Mouse (Mus musculus) retina, postnatal 7 days (tissue): ENCODE measurements around the gene Man2a2.

ENCODE experiments used
- DNase-seq: peaks from one replicate; pipeline ENCODE4 v3.0.0-alpha.2; 2012; ENCODE audit warnings: low read depth, low spot score

Gene Man2a2

GRCm38 (mm10) chr7:80370649-80371040 is 530 bp downstream of the Man2a2 start:
- DNase-seq = peak; percentile 90

GRCm38 (mm10) chr7:80369967-80370431 is 1.2 kb downstream of the Man2a2 start:
- DNase-seq = no peak

- no peak for DNase-seq
Observed at GRCm38 (mm10) chr7:80369461-80369860, 1.7 kb downstream of the Man2a2 start.

- DNase-seq = no peak
Observed at GRCm38 (mm10) chr7:80368635-80369421, 2.3 kb downstream of the Man2a2 start.

DNA sequence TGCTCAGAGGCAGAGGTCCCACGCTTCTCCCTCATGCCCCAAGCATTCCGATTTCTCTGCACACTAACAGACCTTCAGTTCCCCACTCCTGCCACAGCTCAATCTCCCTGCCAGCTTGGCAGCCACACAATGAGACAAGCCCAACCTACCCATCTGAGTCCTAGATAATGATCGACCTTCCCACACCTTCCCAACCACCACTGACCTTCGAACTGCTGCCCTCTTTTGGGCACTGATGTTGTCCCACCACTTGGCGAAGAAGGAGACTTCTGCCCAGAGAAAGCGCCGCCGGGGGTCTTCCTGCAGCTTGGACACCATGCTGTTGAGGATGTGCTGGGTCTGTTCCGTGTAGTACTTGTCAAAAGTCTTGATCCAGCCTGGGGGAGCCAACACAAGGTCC is 3.2 kb downstream of the Man2a2 start:
- DNase-seq = no peak

DNA sequence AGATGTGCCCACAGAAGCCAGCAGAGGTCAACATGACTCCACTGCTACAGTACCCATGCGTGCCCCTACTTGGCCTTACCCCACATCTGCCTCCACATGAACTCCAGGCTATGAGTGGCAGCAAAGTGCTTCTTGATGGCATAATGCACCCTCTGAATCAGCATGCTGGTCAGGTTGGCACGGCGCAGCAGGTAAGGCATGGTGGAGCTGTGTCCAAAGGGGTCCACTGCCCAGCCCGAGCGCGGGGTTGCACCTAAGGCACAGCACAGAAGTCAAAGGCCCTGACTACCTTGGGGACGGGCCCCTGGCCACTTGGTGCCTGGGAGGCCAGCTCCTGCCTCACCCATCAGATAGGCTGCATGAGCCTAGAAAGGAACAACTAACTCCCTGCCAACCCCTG is 3.9 kb downstream of the Man2a2 start:
- DNase-seq = no peak

DNA sequence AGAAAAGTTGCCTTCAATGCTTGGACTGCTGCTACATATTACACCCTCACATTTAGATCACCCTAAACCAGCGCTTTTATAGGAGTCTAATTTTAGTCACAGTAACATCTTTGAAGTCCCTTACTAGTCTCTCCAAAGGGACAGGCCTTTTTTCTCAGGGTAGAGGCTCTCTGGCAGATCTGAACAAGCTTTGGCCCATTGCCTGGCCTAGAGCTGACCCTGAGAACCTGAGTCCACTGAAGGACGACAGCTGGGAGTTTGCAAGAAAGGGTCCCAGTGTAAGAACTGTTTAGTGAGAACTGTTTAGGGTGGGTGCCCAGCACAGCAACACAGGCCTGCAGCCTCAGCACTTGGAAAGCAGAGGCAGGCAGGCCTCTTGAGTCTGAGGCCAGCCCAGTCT is 5.4 kb downstream of the Man2a2 start:
- no peak for DNase-seq

DNA sequence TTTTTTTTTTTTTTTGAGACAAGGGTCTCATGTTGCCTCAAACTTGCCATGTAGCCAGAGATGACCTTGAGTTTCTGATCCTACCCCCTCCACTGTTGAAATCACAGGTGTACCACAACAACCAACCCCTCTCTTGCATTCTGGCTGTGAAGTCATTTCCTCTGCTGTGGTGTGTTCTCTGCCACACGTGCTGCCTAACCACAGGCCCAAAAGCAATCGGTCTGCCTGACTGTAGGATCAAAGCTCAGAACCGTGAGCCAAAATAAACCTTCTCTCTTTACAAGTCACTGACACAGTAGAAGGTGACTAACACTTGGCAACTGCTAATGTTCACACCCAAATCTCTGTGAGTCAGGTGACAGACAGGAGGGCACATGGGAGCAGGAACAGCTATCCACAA is 10.7 kb downstream of the Man2a2 start:
- DNase-seq = no peak

DNA sequence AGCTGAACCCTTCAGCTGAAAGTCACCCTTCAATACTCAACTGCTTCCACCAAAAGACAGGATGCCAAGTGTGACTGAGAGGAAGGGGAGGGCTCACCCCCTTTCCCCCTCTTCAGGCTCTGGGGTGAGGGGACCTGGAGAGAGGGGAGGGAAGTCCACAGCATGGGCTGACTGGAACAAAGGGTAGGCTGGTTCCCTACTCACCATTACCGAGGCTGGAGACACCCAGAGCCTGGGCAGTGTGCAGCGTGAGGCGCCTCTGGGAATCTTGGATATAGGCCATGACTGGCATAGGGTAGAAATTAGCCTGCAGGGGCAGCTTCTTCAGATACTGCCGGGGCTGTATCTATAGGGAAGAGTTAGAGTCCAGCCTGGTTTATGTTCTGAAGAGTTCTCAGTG is 13.1 kb downstream of the Man2a2 start:
- no peak for DNase-seq

DNA sequence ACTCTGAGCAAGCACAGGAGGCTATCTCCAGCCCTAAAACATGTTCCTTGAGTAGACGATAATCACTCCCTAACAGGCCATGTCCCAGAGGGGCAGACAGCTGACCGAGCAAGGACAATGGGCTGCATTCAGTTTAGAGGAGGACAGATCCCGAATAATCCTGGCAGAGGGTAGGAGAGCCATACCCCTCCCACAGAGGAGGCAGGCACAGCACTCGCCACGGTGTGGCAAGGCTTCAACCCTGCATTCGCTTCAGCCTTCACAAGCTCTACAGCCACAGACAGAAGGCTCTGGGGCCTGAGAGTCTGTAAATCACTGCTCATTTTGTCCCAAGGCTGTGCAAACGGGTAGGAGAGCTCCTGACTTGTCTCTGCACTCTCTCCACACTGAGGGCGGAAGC is 14.0 kb downstream of the Man2a2 start:
- no peak for DNase-seq

GRCm38 (mm10) chr7:80356351-80356750 is 14.8 kb downstream of the Man2a2 start:
- no peak for DNase-seq

DNA sequence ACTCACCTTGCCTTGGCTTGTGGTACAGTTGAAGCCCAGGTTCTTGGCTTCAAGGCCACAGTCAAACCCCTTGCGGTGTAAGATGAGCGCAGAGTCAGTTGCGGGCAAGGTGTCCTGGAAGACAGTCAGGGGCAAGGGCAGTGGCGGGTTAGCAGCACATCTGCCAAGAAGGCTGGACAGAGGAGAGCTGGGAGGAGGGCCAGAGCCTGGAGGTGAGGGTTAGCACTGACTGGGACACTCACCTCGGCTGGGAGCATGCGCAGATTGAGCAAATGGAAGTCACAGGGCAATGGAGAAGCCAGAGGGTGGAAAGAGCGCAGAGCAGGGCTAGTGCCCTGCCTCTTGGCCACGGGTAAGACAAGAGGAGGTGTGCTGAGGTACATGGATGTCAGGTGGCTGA is 18.3 kb downstream of the Man2a2 start:
- no peak for DNase-seq

GRCm38 (mm10) chr7:80350808-80351207 is 20.4 kb downstream of the Man2a2 start:
- DNase-seq = no peak

DNA sequence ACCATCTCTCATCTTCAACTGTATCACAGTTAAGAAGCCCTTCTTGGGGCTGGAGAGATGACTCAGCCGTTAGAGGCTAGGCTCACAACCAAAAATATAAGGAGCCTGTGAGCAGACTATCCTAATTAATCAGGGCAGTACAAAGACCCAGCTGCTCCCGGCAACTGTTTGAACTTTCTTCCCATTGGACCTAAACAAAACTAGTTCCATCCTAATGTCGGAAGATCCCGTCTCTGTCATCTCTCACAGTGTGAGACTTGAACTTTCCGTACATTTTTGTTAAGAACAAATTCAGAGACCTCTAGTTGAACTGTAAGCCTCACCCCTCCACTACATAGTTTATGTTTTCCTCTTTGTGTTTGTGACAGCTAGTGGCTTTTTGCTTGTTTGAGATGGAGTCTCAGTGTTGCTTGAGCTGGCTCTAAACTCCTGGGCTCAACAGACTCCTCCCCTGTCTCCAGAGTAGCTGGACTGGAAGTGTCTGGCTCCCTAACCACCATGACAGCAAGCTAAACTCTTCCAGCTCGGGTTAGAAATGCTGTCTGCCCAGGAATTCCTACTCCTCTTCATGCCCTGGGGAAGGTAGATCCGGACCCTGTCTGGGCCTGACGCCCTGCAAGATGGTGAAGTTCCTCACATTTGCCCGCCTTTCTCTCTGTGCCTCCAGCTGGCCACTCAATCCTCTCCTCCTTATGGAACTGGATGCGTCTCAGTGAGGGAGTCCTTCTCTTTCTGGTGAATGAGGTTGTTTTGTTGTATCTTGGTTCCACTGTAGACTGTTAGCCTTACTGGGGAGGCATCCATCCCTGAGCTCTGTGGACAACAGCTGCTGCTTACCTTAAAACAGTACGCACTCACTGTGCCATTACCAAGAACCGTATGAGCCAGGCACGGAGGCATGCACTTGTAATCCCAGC is 23.2 kb downstream of the Man2a2 start:
- no peak for DNase-seq

DNA sequence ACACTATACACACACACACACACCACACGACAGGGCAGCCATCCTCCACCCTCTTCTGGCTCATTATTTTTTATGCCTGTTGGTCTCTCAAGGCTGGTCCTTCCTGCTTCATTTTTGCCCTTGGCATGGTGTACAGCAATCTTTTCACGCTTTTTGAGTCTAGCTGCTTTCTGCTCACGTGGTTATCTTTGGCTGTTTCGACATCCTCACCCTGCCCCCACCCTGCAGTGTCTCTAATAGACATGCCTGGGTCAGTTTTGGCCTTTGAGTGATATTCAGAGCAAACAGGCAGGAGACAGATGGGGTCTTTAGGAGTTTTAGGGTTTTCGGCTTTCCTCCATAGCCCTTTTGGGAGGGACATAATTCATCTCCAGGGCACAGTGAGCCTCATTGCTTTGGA is 24.3 kb downstream of the Man2a2 start:
- DNase-seq = no peak

- DNase-seq = no peak
Observed at GRCm38 (mm10) chr7:80346173-80346572, 25.0 kb downstream of the Man2a2 start.

- DNase-seq = no peak
Observed at GRCm38 (mm10) chr7:80343270-80344018, 27.7 kb downstream of the Man2a2 start.

GRCm38 (mm10) chr7:80342858-80343257 is 28.3 kb downstream of the Man2a2 start, which contains the start of gene Hddc3:
TSS of gene Hddc3 (plus strand) at chr7:80343104.
- DNase-seq = peak; percentile 93

DNA sequence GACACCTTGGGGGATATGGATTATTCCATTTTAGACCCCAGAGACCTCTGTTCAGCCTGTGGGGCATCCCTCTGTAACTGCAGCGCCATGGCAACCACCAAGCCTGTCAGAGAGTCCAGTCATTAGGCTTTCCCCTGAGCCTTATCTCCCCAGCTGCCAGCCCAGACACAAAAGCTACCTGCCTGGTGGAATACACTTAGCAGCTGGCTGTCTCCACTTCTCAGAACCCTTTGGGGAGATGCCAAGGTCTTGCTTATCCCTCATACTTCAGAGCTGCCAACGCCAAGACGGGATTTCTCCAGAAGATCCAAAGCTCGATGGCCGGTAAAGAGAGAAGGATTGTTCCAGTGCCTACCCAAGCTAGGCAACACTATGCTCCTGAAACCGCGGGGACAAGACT is 29.4 kb downstream of the Man2a2 start:
- no peak for DNase-seq

DNA sequence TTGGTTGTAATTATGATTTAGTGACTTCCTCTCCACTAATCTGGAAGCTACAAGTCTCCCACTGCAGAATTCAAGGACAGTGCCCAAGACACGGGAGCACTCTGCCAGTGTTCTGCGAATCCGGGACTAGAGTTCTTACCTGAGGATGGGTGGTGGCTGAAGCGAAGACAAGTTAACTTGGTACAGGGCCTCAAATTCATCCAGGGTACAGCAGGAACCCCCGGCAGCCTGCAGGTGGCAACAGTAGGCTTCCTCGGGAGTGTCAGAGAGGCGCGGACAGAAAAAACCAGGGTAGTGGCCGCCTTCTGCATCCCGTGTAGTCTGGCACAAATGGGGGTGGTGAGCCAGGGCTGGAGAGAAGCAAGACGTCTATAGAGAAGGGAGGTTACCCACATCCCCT is 30.4 kb downstream of the Man2a2 start, which contains the start of gene Unc45a:
Unc45a (minus strand) TSS at position 213 of the 400 bp plus-strand sequence.
- DNase-seq = no peak

- DNase-seq = peak; percentile 97
Observed at GRCm38 (mm10) chr7:80339793-80340628, 31.2 kb downstream of the Man2a2 start.
